Mouse (Mus musculus) gonadal fat pad, adult 2 months (tissue): ENCODE measurements around the gene Erbb3. TPM values are rescaled to one million over a fixed set of nuclear protein-coding genes. Genes with fewer than 3 reads are reported as not detected.
"Not testable (repeated sequence)": the region's sequence is repeated elsewhere in the genome, so short reads cannot be mapped to it uniquely, and the experiment has no call there.

Experiments
- DNase-seq: peaks from one replicate; pipeline ENCODE4 v3.0.0-alpha.2; 2012; ENCODE audit warnings: low read depth
- polyA plus RNA-seq: library from polyadenylated mRNA; depleted of rRNA; stranded (reverse); fragments of >200 nt; gene quantifications from 2 replicates; pipeline ENCODE4 v1.2.3, GENCODE M21; 2012

Erbb3 gene
- polyA plus RNA-seq, 1 experiment: 30.3 TPM

- no peak for DNase-seq
Observed at GRCm38 (mm10) chr10:128556963-128557362, 32.5 kb downstream of the Erbb3 start.

- DNase-seq: no peak
Observed at GRCm38 (mm10) chr10:128556286-128556685, 33.2 kb downstream of the Erbb3 start.

GRCm38 (mm10) chr10:128555567-128555966, 33.9 kb downstream of the Erbb3 start:
- DNase-seq: not testable (repeated sequence)

GRCm38 (mm10) chr10:128550144-128550823, 39.2 kb downstream of the Erbb3 start:
- DNase-seq: not testable (repeated sequence)

GRCm38 (mm10) chr10:128549682-128550057, 39.8 kb downstream of the Erbb3 start:
- DNase-seq: not testable (repeated sequence)

GRCm38 (mm10) chr10:128548947-128549681, 40.3 kb downstream of the Erbb3 start, which contains the start of gene Rpl41:
Gene Rpl41 (minus strand): TSS chr10:128549305.
- peak; percentile 92 for DNase-seq

GRCm38 (mm10) chr10:128548051-128548791, 41.2 kb downstream of the Erbb3 start:
- DNase-seq: not testable (repeated sequence)

- peak; percentile 79 for DNase-seq
Observed at GRCm38 (mm10) chr10:128547361-128548032, 42.0 kb downstream of the Erbb3 start, which contains the start of gene Zc3h10. Gene Zc3h10 (minus strand): TSS chr10:128547774.

- DNase-seq: no peak
Observed at GRCm38 (mm10) chr10:128546787-128547186, 42.7 kb downstream of the Erbb3 start.

- no peak for DNase-seq
Observed at GRCm38 (mm10) chr10:128546361-128546760, 43.1 kb downstream of the Erbb3 start.

GRCm38 (mm10) chr10:128545570-128545898, 43.9 kb downstream of the Erbb3 start:
- no peak for DNase-seq

GRCm38 (mm10) chr10:128544674-128545569, 44.5 kb downstream of the Erbb3 start:
- DNase-seq: no peak

- no peak for DNase-seq
Observed at GRCm38 (mm10) chr10:128544151-128544657, 45.2 kb downstream of the Erbb3 start.

GRCm38 (mm10) chr10:128543100-128543499, 46.4 kb downstream of the Erbb3 start:
- no peak for DNase-seq

GRCm38 (mm10) chr10:128538340-128538870, 51.0 kb downstream of the Erbb3 start:
- DNase-seq: no peak

- no peak for DNase-seq
Observed at GRCm38 (mm10) chr10:128536266-128536940, 53.0 kb downstream of the Erbb3 start.

GRCm38 (mm10) chr10:128535624-128536265, 53.7 kb downstream of the Erbb3 start:
- no peak for DNase-seq

- DNase-seq: no peak
Observed at GRCm38 (mm10) chr10:128535206-128535605, 54.2 kb downstream of the Erbb3 start.
